Mouse (Mus musculus) liver, postnatal 0 days (tissue): ENCODE measurements around the gene Gm19935. TPM values are rescaled to one million over a fixed set of nuclear protein-coding genes. Genes with fewer than 3 reads are reported as not detected.

Experiments
- ATAC-seq: fragments of 200-750 bp; cut with Nextera tagmentation; 2 replicates; pipeline ENCODE4 v1.8.0; 2017; ENCODE audit warnings: mild to moderate bottlenecking, moderate library complexity
- DNase-seq: peaks from one replicate; pipeline ENCODE4 v3.0.0-alpha.2; 2016
- H3K27ac ChIP-seq: fragments of 300-500 bp; sonication (generic); 2 replicates; pipeline ENCODE4 v1.5.1; 2014; ENCODE audit warnings: antibody characterized with exemption, moderate library complexity, mild to moderate bottlenecking, low read depth
- H3K27me3 ChIP-seq: fragments of 300-500 bp; sonication (generic); 2 replicates; pipeline ENCODE4 v1.6.1; 2014; ENCODE audit warnings: low read length, control low read depth, mixed read lengths; ENCODE audit not compliant: insufficient read depth
- H3K36me3 ChIP-seq: fragments of 300-500 bp; sonication (generic); replicated peaks from 2 replicates; pipeline ENCODE4 v1.6.1; 2014; ENCODE audit warnings: mild to moderate bottlenecking, control low read depth, low read length, moderate library complexity, mixed read lengths; ENCODE audit not compliant: insufficient read depth
- H3K4me1 ChIP-seq: fragments of 300-500 bp; sonication (generic); 2 replicates; pipeline ENCODE4 v1.6.1; 2014; ENCODE audit warnings: antibody characterized with exemption, mild to moderate bottlenecking, control low read depth; ENCODE audit not compliant: insufficient read depth
- H3K4me2 ChIP-seq: fragments of 300-500 bp; sonication (generic); 2 replicates; pipeline ENCODE4 v1.6.1; 2014; ENCODE audit warnings: low read depth, mild to moderate bottlenecking, low read length, moderate library complexity, mixed read lengths
- H3K4me3 ChIP-seq: fragments of 300-500 bp; sonication (generic); 2 replicates; pipeline ENCODE4 v1.5.1; 2014; ENCODE audit warnings: low read depth, low read length
- H3K9ac ChIP-seq: fragments of 300-500 bp; sonication (generic); replicated peaks from 2 replicates; pipeline ENCODE4 v1.6.1; 2014; ENCODE audit warnings: mild to moderate bottlenecking, moderate library complexity
- H3K9me3 ChIP-seq: fragments of 300-500 bp; sonication (generic); 2 replicates; pipeline ENCODE4 v1.6.1; 2016; ENCODE audit warnings: mild to moderate bottlenecking, control low read depth, low read length, mixed read lengths
- CTCF ChIP-seq: sonication (generic); IDR thresholded peaks from 2 replicates; pipeline ENCODE4 v1.5.1; 2016; ENCODE audit warnings: antibody characterized with exemption, low read depth
- EP300 ChIP-seq: IDR thresholded peaks from 2 replicates; pipeline ENCODE4 v1.6.1; 2016; ENCODE audit warnings: antibody characterized with exemption, low read depth, mild to moderate bottlenecking
- WGBS: fragments of 180-500 bp; shearing (Covaris S2); extraction: QIAGEN DNeasy Blood & Tissue Kit; methylation state at CpG from one replicate; pipeline ENCODE4 v1.1.7; 2014; ENCODE audit not compliant: insufficient replicate concordance; 5-methylcytosine and 5-hydroxymethylcytosine counted together
- polyA plus RNA-seq: library from polyadenylated mRNA; unstranded; fragments of >200 nt; fragmentation: Nextera tagmentation; extraction: Ambion mirVana; gene quantifications from 2 replicates; pipeline ENCODE4 v1.2.1, GENCODE M21; 2015

Gene Gm19935
- polyA plus RNA-seq, 1 experiment from 2014 or later: not detected

- 77% methylated on average over 6 of the region's 6 CpGs for WGBS
- H3K27me3 ChIP-seq: no peaks in the 10 kb centered on the region
- no peak for DNase-seq
These were observed 25.9 kb upstream of the Gm19935 start for GRCm38 (mm10) chr8:90843127-90843526.

GRCm38 (mm10) chr8:90841321-90841720 is 24.1 kb upstream of the Gm19935 start:
- Histone ChIP-seq H3K4me1 (0 out of 2 replicates have a peak, but pooled peaks cover 4% of the 10 kb centered on the region), H3K4me2 (no peak overlapping the region), H3K4me3 (no peak overlapping the region), H3K9me3 (no peaks in the 10 kb centered on the region), H3K9ac (no peak overlapping the region), H3K27ac (no peak overlapping the region), H3K36me3 (no peaks in the 10 kb centered on the region), H3K27me3 (no peaks in the 10 kb centered on the region)
- DNase-seq (no peak), ATAC-seq (no peak)
- 65% methylated on average over 13 of the region's 13 CpGs for WGBS
- TF ChIP-seq CTCF (no peak), EP300 (no peak)

More at GRCm38 (mm10) chr8:90843127-90843526, 25.9 kb upstream of the Gm19935 start:
- H3K4me2 ChIP-seq: no peak overlapping the region
- no peaks in the 10 kb centered on the region for H3K9me3 ChIP-seq
- H3K9ac ChIP-seq: no peak overlapping the region
- H3K4me3 ChIP-seq: no peak overlapping the region
- no peak for TF ChIP-seq EP300
- no peak for TF ChIP-seq CTCF
- 0 out of 2 replicates have a peak, but pooled peaks cover 4% of the 10 kb centered on the region for H3K4me1 ChIP-seq
- H3K27ac ChIP-seq: no peak overlapping the region
- no peak for ATAC-seq
- H3K36me3 ChIP-seq: no peaks in the 10 kb centered on the region

- Histone ChIP-seq H3K4me3 (no peak overlapping the region), H3K27ac (no peak overlapping the region), H3K9ac (no peak overlapping the region), H3K9me3 (no peaks in the 10 kb centered on the region), H3K4me2 (no peak overlapping the region), H3K4me1 (0 out of 2 replicates have a peak, but pooled peaks cover 4% of the 10 kb centered on the region), H3K36me3 (no peaks in the 10 kb centered on the region), H3K27me3 (no peaks in the 10 kb centered on the region)
- 44% methylated on average over 11 of the region's 11 CpGs for WGBS
- no peak for TF ChIP-seq EP300
- TF ChIP-seq CTCF: no peak
- DNase-seq: no peak
- ATAC-seq: no peak
These were observed 22.8 kb upstream of the Gm19935 start for GRCm38 (mm10) chr8:90839725-90840714.

GRCm38 (mm10) chr8:90837440-90837839 is 20.2 kb upstream of the Gm19935 start:
- DNase-seq (no peak), ATAC-seq (no peak)
- no peak overlapping the region for H3K27ac ChIP-seq
- 85% methylated on average over 6 of the region's 6 CpGs for WGBS
- H3K4me2 ChIP-seq: no peak overlapping the region
- TF ChIP-seq EP300: no peak
- TF ChIP-seq CTCF: no peak
- H3K4me3 ChIP-seq: no peak overlapping the region
- H3K9ac ChIP-seq: no peak overlapping the region
- H3K4me1 ChIP-seq: 0 out of 2 replicates have a peak, but pooled peaks cover 11% of the 10 kb centered on the region
- H3K9me3 ChIP-seq: no peaks in the 10 kb centered on the region
- no peaks in the 10 kb centered on the region for H3K36me3 ChIP-seq
- H3K27me3 ChIP-seq: no peaks in the 10 kb centered on the region

GRCm38 (mm10) chr8:90834321-90834672 is 17.1 kb upstream of the Gm19935 start:
- H3K27ac ChIP-seq: no peak overlapping the region
- no peak overlapping the region for H3K9ac ChIP-seq
- no peak for TF ChIP-seq CTCF
- no peak for TF ChIP-seq EP300
- DNase-seq: no peak
- no peak for ATAC-seq
- no peaks in the 10 kb centered on the region for H3K27me3 ChIP-seq
- 62% methylated on average over 3 of the region's 3 CpGs for WGBS
- no peaks in the 10 kb centered on the region for H3K9me3 ChIP-seq
- H3K4me2 ChIP-seq: no peak overlapping the region
- peaks cover 10% of the 10 kb centered on the region; the same call in 1 of the 2 replicates for H3K4me1 ChIP-seq
- H3K4me3 ChIP-seq: no peak overlapping the region
- no peaks in the 10 kb centered on the region for H3K36me3 ChIP-seq

- Histone ChIP-seq H3K4me2 (no peak overlapping the region), H3K9ac (no peak overlapping the region), H3K9me3 (no peaks in the 10 kb centered on the region), H3K27ac (no peak overlapping the region; the same call in 1 of the 2 replicates), H3K27me3 (no peaks in the 10 kb centered on the region), H3K4me3 (no peak overlapping the region), H3K4me1 (peaks cover 15% of the 10 kb centered on the region; the same call in 1 of the 2 replicates), H3K36me3 (no peaks in the 10 kb centered on the region)
- WGBS: 58% methylated on average over 6 of the region's 6 CpGs
- TF ChIP-seq CTCF: no peak
- TF ChIP-seq EP300: no peak
- ATAC-seq (no peak), DNase-seq (no peak)
These were observed 16.6 kb upstream of the Gm19935 start for GRCm38 (mm10) chr8:90833628-90834320.
